Mouse (Mus musculus) splenic B cell, adult 2 months (primary cell): ENCODE data around the gene Prss35.

Experiments
- DNase-seq: peaks from one replicate; pipeline ENCODE4 v3.0.0-alpha.2; 2011; ENCODE audit warnings: low read depth, low spot score
- H3K27me3 ChIP-seq: 2 replicates; pipeline ENCODE4 v1.6.1; 2012; ENCODE audit warnings: mild to moderate bottlenecking, low read length, moderate library complexity, mixed read lengths; ENCODE audit not compliant: control insufficient read depth, poor library complexity, insufficient read depth, severe bottlenecking
- H3K36me3 ChIP-seq: 2 replicates; pipeline ENCODE4 v1.6.1; 2012; ENCODE audit warnings: mild to moderate bottlenecking, low read length, moderate library complexity, mixed read lengths; ENCODE audit not compliant: control insufficient read depth, poor library complexity, insufficient read depth, severe bottlenecking

The Prss35 gene

DNA sequence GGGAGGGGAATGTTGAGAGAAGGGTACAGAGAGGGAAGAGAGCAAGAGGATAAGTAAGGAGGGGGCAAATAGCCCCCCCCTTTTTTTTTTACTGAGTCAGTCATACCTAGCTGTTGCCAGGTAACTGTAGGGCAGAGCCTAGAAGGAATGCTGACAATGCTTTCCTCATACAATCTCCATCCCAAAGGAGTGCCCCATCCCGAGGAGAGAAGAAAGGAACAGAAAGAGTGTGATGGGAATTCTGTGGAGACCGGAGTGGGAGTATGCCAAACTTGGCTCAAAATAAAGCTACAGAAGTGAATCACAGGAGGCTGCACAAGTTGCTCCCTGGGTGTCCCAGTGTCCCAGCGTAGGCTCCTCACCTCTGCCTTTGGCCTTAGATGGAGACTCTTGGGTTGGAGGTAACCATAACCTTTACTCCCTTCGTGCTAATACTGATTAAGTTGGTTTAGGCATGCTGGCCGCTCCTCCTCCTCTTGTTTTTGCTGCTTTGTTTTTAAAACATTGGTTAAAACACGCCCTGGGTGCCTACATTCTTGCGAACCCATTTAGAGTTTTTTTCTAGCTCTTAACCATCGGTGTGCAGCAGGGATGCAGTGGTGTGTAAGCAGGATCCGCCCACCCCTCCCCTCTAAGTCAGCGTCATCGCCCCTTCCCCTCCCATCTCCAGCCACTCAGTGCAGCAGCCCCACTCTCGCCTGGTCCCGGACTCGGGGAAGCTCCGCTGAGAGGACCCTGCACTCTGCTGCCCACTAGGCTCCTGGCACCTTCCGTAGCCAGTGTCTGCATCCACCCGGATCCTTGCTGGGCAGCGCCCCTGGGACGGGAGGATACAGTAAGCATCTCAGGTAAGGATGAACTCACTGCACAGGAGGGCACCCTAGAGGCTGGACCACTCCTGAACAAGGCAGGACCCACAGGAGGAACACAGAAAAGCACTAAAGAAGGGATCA is at the start of gene Prss35:
Prss35 (plus strand) TSS at position 691 of the 953 bp plus-strand sequence.
- no peak for DNase-seq
- H3K27me3 ChIP-seq = no peaks in the 10 kb centered on the region

DNA sequence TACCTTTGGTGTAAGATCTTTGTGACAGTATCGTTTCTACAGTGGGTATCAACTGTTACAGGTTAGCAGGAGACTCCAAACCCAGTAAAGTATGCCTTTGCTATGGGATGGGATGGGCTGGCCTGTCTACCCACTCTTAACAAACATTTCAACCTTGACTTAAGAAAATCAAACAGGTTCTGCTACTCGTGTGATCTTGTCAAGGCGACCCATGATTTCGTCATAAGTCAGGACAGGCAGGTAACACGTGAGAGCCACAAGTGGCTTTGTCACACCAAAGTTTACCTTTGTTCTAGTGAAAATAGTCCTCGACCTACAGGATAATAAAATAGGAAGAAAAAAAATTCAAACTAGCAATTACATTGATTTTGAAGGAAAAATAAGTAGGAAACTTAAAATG is 49.5 kb upstream of the Prss35 start:
- Histone ChIP-seq H3K36me3 (no peaks in the 10 kb centered on the region), H3K27me3 (peaks cover 2% of the 10 kb centered on the region; the same call in 1 of the 2 replicates)
- no peak for DNase-seq

More for the DNA sequence above, at the start of gene Prss35:
- no peaks in the 10 kb centered on the region for H3K36me3 ChIP-seq

DNA sequence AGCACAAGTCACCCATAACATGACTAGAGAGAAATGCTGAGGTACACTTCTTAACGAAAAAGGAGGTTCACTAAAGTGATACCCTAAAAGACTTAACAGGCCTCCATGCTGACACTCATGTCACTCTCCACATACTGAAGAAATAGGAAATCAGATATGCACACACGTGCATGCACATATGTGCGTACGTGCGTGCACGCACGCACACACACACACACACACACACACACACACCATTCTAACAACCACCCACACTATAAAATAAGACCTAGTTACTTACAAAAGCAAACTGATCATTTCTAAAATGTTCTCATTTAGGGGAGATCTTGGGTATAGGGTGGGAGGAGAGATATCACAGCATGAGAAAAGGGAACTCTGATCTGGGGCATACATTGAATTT is 48.8 kb upstream of the Prss35 start:
- Histone ChIP-seq H3K27me3 (peaks cover 2% of the 10 kb centered on the region; the same call in 1 of the 2 replicates), H3K36me3 (no peaks in the 10 kb centered on the region)
- DNase-seq = no peak

DNA sequence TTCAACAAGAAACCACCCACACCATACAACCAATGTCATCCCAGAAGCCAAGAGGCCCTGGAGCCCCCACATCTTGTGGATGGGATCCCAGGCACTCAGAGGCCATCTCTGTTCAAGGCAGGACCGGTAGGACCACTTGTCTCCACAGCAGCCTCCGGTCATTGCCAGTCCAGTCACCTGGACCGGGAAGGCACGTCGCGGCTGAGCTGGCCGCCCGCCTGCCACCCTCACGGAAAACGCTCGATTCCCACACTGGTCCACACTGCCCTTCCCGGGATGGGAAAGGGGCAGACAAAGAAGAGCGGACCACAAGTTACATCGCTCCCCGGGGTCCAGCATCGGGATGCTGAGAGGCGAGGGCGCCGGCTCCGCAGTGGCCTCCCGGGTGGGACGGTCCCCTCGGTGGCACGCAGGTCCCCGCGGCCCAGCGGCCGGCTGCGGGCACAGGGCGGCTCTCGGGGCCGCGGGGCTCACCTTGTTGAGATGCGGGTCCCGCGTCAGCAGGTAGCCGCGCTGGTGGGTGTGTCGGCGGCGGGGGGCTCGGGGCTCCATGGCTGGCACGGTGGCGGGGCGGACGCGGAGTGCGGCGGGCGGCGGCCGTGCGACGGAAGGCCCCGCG is 48.1 kb upstream of the Prss35 start:
- no peak for DNase-seq

DNA sequence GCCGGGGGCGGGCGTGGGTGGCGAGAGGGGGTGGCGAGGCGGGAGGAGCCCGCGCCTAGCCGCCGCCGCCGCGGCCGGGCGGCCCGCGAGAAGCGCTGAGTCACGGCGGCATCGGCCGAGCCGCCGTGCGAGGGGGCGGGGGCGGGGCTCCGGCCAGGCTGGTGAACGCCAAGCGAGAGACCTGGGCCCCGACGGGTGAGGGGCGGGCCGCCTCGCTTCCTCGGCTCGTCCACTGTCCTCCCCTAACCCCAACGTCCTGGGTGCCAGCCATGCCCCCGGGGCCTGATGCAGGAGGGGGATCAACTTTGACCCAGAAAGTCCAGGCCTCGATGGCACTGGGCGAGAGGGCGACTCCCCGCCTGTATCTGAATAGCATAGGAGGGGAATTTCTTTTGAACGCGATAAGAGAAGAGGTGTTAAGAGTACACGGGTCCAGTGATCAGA is 47.6 kb upstream of the Prss35 start, which contains the start of gene Me1:
Me1 (minus strand) TSS at position 136 of the 444 bp plus-strand sequence.
- Histone ChIP-seq H3K27me3 (peaks cover 2% of the 10 kb centered on the region; the same call in 1 of the 2 replicates), H3K36me3 (no peaks in the 10 kb centered on the region)
- DNase-seq = no peak

More for the DNA sequence above, 48.1 kb upstream of the Prss35 start:
- Histone ChIP-seq H3K36me3 (no peaks in the 10 kb centered on the region), H3K27me3 (peaks cover 2% of the 10 kb centered on the region; the same call in 1 of the 2 replicates)

DNA sequence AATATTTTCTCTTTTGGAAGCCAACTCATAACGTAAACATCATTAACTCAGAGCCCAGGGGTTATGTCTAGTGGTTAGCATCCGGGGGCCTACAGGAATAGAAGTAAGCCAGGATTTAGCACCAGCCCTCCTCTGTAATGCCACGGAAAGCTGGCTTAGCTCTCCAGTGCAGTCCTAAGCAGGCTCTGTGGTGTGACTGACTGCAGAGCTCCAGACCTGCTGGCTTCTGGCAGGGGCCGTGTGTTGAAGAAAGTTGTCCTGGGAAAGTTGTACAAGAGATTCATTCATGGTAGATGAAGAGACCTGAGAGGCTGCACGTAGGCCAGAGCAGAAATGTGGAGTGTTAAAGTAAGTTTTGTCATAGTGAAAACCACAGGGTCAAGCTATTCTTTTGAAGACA is 42.2 kb upstream of the Prss35 start:
- Histone ChIP-seq H3K36me3 (no peaks in the 10 kb centered on the region), H3K27me3 (peaks cover 2% of the 10 kb centered on the region; the same call in 1 of the 2 replicates)
- no peak for DNase-seq

DNA sequence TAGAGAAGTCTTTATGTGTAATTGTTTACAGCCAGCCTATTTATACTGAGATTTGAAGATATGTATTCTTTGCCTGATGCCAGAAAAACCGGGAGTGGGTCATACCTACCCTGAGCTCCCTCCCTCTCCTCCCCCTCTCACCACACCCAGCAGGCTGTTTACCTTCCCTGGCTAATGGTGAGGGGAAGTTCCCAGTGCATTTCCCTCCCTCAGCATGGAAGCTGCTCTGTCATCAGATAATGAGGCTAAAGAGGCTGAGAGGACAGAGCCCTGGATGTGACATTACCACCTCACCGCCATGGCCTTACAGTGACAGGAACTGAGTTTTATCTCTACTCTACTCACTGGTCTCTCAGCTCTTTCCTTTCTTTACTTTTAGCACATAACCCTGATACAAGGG is 41.6 kb upstream of the Prss35 start:
- peaks cover under 1% of the 10 kb centered on the region; the same call in 1 of the 2 replicates for H3K27me3 ChIP-seq
- no peak for DNase-seq
- no peaks in the 10 kb centered on the region for H3K36me3 ChIP-seq

DNA sequence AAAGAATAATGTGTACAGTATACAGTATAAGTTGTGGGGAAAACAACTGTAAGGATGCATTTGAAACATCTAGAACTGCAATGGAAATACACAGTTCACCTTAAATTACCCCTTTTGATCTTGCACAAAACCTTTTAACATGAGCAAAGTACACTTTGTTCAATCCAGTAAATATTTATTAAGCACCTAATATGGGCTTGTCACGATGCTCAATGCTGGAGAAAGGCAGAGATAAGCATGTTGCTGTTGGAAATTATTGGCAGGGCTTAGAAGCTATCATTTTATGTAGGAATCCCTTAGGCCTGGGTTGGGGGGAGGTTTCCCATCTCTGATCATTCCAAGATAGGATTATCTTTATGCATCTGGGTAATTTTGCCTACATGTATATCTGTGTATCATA is 36.0 kb upstream of the Prss35 start:
- Histone ChIP-seq H3K36me3 (no peaks in the 10 kb centered on the region), H3K27me3 (no peaks in the 10 kb centered on the region)
- DNase-seq = no peak

DNA sequence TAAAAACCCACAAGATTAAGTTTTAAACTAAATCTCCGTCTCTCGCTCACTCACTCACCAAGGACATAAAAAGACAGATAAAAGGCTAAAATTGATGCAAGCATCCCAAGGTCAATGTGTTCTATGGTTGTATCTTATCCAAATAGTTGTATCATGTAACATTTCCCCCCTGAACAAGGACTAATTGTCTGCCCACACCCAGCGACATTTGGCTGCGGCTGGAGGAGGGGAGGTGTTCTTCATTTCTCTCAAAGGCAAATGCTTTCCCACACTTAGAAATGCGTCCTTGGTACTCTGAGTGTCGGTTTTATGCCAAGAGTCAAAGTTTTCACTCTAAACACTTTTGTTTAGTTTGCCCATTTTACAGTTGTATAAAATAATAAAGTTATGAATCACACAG is 34.5 kb upstream of the Prss35 start:
- H3K27me3 ChIP-seq = no peaks in the 10 kb centered on the region
- no peaks in the 10 kb centered on the region for H3K36me3 ChIP-seq
- DNase-seq = no peak

DNA sequence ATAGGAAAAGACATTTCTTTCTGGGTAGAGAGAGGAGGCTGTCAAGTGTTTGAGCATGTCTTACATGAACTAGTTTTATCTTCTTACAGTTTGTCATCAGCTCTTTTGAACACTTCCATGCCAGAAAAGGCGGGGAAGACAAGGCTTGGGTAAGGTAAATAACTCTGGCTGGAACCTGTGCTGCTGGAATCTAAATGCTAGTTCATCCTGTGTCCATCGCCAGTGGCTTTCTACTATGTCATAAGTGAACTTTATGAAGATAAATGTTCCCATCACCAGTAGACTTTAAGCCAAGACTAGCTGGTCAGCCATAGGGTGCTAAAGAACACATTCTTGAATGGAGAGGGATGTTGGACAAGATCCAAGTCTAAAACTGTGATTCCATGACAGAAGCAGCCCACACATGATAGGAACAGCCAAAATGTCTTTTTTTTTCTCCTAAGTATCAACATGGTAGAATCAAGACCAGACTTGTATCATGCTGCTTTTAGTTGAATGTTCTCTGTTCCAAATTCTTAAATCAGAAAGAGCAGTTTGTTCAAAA is 33.3 kb upstream of the Prss35 start:
- Histone ChIP-seq H3K36me3 (no peaks in the 10 kb centered on the region), H3K27me3 (no peaks in the 10 kb centered on the region)
- no peak for DNase-seq

DNA sequence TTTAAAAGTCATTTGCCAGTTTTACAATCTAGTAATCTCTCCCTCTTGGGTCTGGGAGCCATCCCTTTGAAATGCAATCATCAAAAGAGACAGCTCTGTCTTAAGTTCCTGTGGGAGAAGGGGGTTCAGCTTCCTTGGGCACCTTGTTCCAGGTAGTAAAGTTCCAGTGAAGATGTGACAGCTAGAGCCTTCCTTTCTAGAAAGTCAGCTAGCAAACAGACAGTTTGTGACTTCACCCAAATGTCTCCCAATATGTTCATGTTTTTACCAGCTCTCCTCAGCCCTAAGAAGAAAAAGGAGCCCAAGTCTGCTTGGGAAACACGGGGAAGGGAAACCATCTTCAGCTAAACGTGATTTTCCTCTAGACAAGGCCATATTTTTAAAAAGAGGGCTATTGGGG is 30.8 kb upstream of the Prss35 start:
- no peaks in the 10 kb centered on the region for H3K27me3 ChIP-seq
- no peaks in the 10 kb centered on the region for H3K36me3 ChIP-seq
- DNase-seq = no peak

DNA sequence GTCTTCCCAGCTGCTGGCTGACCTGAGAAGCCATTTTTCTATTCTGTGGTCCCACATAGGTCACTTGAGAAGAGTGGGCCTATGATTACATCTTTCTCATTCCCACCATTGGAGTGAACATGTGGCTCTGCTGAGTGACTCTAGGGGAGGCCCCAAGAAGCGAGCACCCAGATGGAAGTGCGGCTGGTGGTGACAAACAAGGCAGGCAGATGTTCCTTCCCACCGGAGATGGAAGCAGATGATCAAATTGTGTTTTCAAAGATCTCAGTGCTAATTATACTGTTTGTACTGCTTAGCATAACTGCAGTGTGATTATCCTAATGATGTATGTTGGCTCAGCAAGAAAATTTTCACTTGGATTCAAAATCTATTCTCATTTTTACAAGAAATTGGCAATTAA is 29.4 kb upstream of the Prss35 start:
- H3K27me3 ChIP-seq = no peaks in the 10 kb centered on the region
- no peaks in the 10 kb centered on the region for H3K36me3 ChIP-seq
- no peak for DNase-seq

DNA sequence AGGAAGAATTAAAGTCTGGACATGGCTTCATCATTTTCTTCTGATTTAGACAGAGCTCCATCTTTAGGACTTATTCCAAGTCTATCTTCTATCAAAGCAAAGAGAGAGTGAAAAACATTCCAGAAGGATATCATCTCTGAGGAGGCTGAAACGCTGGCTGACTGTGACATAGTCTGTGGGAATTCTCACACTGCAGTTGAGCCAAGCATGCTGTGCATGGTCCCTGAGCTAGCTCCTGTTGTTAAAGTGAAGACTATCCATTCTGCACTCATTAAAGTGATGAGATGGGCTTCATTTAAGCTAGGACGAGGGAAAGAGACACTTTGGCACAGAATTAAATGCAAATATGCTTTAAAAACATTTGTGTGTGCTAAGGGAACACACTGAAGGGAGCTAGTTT is 26.9 kb upstream of the Prss35 start:
- no peak for DNase-seq
- H3K27me3 ChIP-seq = no peaks in the 10 kb centered on the region
- H3K36me3 ChIP-seq = no peaks in the 10 kb centered on the region

DNA sequence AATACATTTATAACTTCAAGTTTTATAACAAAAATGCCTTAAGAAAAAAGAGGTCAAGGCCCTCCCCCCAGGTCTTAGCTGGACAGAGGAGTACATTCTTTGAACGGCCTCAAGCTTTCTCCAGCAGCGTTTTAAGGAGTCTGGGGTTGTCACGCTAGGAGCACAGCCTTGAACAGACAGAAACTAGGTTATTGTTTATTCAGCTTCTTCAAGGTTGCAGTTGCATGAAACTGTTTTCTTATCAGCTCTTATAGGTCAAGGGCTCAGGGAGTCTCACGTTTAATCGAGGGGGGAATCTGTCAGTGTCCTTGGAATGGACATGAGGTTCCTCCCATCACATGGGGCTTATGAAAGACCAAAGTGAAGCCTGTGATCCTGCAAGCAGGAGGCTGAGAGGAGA is 26.3 kb upstream of the Prss35 start:
- no peaks in the 10 kb centered on the region for H3K27me3 ChIP-seq
- no peak for DNase-seq

DNA sequence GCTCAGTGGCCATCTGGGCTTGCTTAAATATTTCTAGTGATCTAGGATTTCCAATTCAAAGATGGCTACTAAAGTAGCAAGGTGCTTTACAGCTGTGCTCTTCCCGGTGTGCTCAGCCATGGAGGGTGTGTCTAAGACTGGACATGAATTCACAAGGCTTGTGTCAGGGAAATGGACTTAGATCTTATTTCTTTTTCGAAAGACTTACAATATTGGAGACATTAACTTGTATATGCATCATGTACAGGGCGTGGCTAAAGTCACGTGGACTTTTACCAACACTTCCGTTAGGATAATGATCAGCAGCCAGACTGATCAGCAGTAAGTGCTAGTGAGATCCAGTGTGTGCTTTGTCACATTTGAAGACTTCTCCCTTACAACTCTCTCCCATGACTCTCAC is 23.2 kb upstream of the Prss35 start:
- no peak for DNase-seq

More for the DNA sequence above, 26.3 kb upstream of the Prss35 start:
- H3K36me3 ChIP-seq = no peaks in the 10 kb centered on the region

More for the DNA sequence above, 23.2 kb upstream of the Prss35 start:
- Histone ChIP-seq H3K27me3 (no peaks in the 10 kb centered on the region), H3K36me3 (no peaks in the 10 kb centered on the region)
